Mouse (Mus musculus) retina, adult 2 months (tissue): Measurements from ENCODE around the gene Adgre5.

Experiments used
- DNase-seq: peaks from one replicate; pipeline ENCODE4 v3.0.0-alpha.2; 2012; ENCODE audit warnings: low read depth, low spot score

Gene Adgre5

DNA sequence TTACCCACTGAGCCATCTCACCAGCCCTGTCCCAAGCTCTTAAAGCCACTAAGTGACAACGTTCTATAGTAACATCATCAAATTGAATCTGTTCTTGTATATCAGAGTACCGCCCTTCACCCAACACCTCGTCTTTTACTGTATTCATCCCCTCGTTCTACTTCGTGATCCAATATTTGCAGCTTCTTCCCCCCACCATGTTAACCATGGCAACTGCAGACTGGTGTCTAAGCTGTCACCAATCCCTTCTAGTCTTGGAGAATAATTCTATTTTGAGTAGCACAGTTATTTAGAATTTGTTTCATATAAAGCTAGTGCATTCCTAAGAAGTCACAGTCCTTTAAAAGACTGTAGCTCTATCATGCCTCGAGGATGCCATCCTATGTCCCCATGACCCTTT lies 51.9 kb downstream of the Adgre5 start:
- DNase-seq, result no peak

DNA sequence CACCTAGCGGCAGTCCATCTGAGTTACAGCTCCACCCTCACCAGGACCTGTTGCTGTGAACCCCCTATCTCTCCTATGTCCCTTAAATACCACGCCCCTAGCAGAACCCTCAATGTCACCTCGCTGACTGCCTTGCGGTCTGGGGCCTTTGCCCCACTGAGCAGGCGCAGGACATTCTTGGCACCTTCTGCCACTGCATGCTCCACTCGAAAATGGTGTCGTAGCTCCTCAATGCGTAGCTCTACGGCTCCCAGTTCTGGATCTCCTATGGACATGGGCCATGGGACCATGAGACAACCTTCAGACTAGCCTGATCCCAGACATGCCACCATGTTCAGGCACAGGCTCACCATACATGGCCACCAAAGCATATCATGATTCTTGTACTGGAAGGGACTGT lies 56.6 kb downstream of the Adgre5 start:
- no peak for DNase-seq

DNA sequence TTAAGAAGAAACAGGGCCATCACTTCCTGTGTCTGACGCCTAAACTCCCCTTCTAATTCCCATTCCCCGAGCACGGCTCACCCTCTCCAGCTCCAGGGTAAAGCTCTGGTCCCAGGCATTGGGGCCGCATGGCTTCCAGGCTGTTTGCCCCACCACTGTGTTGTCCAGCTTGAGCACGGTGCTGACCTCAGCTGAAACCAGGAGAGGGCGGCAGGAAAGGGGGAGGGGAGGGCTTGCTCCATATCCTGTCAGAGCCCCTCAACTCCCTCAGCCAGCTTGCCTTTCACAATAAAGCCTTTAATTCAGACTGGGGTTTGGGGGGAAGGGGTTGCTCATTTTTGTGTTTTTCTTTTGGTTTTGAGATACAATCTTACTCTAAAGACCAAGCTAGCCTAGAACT lies 60.0 kb downstream of the Adgre5 start:
- no peak for DNase-seq

DNA sequence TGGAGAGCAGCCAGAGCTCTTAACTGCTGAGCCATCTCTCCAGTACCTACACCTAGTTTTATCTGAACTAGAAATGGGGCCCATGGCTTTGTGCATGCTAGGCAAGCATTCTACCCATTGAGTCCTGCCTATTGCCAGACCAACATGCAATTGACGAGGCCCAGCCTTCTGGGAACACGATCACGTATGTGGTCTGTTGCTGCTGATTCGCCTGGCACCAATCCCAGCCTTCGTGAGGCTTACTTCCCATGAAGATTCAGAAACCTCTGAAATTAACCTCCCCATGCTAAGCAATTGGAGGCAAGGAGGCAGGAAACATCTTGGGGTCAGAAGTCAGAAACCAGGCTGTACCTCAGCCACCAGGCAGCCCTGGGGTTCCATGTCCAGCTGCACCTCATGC lies 60.5 kb downstream of the Adgre5 start:
- no peak for DNase-seq

DNA sequence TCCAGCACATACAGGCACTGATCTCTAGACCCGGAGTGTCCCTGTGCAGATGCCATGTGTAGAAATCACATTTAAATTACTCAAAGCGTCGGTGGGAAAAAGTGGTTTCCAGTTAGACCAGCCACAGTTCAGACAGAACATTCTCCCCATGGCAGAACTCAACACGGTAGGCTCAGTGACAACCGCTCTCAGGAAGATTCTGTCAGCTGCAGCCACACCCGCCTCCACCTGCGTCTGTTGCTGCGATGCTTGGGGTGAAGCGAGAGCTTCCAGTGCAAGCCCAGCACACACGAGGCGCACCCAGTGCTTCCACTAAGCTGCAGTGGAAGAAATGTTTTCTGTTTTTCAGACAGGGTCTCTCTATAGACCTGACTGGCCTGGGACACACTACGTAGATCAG lies 61.3 kb downstream of the Adgre5 start:
- DNase-seq, result no peak

DNA sequence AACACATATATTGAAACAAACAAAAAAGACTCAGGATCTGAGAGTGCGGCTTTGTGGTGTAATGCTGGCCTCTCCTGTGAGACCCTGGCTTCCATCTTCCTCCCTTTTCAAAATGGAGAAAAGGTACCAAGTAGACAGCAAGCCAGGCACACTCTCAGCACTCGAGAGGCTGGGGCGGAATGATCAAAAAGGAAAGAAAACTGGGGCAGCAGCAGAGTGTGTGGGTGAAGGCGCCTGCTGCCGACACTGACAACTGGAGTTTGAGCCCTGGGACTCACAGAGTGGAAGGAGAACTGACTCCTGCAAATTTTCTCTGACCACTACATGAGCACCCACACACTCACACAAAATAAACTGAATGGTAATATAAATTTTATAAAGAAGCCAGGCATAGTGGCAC lies 66.6 kb downstream of the Adgre5 start:
- no peak for DNase-seq
